Mouse (Mus musculus): Measurements from ENCODE around the gene Gm28845.
"Not testable (repeated sequence)": the region's sequence is repeated elsewhere in the genome, so short reads cannot be mapped to it uniquely, and the experiment has no call there.

The Gm28845 gene

DNA sequence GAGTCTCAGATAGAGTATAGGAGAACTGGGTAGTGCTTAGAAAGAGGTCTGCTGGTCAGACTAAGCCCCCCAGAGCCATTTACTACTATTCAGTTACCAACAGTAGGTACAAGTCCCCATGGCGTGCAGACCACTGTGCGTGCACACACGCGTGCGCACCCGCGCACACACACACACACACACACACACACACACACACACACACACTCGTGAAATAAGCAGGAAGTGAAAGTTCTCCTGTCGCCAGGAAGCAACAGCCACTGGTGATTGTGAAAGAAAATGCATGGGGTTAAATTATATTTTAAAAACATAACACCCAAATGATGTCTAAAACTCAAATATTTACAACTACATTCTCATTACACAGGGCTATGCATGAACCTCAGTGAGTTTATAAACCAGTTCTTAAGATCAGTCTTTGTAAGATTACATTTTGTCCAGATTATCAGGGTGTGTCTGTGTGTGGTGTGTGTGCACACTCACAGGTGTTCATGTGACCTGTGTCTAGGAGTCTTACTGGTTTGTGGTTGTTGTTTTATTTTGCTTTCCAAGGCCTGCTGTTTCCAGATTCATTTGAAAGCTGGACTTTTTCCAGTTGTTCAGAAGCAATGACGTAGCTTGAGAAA is 11.6 kb downstream of the Gm28845 start:
- no peak for DNase-seq (ENCODE audit: low read depth, low spot score)

DNA sequence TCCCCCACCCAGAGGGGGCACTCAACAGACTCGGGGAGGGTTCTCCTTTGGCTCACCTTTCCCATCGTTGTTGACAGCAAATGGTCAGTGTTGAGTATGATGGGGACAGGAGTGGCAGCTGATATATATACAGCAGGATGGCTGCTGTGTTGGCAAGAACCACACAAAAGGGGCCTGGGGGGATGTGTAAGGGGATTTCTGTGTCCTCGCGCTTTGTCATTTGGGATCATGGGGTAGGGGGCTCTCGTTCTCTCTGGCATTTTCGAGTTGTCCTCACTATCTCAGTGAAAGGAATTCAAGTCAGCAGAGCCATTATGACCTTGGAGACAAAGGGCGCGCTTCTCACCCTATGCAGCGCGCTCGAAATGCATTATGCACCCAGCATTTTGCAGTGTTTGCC is 16.1 kb downstream of the Gm28845 start, which contains the start of gene Cryga:
TSS of gene Cryga (minus strand) at position 101 of the 400 bp plus-strand sequence.
- DNase-seq (ENCODE audit: low read depth, low spot score) = no peak

DNA sequence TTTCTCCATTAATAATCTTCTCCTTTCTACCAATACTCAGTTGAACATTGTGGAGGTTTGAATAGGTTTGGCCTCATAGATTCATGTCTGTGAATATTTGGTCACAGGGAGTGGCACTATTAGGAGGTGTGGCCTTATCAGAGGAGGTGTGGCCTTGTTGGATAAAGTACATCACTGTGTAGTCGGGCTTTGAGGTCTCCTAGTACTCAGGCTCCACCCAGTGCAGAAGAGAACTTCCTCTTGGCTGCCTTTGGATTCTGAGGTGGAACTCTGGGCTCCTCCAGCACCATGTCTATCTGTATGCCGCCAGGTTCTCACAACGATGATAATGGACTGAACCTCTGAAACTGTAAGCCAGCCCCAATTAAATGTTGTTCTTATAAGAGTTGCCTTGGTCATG is 22.4 kb downstream of the Gm28845 start:
- DNase-seq (ENCODE audit: low read depth, low spot score) = no peak

DNA sequence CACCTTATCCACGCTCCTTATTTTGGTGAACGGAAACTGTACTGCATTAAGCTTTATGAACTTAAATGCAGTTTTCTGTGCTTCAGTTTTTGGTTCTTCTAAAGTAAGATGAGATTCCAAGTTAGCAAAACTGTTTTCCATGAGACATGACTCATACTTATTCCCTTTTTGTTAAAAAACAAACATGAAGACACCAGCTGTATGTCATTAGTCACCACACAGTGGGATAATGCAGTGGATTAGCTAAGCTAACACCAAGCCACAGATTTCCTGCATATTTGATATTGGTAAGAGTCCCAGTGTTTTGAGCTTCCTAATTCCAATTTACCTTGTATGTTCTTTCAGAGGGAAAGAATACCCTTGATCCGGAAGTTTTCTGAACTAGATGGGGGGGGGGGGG is 27.8 kb downstream of the Gm28845 start:
- DNase-seq (ENCODE audit: low read depth, low spot score) = no peak

DNA sequence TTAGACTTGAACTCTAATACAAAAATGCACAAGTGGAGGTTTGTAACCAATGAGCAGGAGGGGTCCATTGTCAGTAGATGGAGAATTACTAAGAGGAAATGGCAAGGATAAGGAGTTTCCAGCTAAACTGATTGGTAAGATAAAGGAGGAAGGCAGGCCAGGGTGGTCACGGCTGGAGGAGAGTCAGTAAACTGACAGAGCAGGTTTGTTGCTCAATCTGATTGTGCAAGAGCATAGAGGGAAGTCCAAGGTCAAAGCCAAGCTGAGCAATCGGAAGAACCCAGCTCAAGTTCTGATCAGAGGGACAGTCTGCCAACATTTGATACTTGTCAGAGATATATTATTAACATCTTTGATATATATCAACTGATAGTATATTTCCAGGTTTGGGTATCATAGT is 29.0 kb downstream of the Gm28845 start:
- DNase-seq (ENCODE audit: low read depth, low spot score) = peak; percentile 39

DNA sequence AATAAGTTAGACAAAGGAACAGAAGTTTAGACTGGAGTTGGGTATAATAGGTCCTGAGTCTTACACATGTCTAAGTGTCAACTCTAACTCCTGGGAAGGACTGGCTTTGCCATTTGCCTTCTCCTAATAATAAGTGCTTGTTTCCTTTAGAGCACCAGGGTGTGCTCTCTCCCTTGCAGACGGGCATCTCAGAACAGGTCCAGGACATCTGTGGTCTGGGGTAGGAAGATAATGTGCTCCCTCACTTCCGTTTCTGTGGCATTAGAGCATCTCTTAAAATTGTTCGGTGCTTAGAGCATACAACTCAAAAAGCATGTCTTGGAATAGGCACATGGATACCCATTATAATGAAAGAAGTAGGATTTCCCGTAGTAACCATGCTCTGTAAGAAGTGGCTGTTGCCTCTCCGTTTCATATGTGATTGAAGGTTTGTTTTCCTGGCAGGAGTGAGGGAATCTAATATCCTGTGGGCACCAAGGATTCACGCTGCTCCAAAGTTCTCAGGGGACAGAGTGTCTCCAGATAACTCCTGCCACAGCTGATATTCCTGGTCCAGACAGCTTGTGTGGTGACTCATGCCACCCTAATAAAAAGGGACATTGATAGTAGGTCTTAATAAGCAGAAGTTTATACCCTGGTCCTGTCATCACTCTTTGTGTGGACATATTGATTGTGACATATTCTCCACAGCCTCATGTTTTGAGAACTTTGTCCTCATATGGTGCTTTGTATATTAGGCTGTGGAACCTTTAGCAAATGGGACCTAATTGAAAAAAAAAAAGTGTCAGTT is 30.6 kb downstream of the Gm28845 start:
- peak; percentile 38 for DNase-seq (ENCODE audit: low read depth, low spot score)

DNA sequence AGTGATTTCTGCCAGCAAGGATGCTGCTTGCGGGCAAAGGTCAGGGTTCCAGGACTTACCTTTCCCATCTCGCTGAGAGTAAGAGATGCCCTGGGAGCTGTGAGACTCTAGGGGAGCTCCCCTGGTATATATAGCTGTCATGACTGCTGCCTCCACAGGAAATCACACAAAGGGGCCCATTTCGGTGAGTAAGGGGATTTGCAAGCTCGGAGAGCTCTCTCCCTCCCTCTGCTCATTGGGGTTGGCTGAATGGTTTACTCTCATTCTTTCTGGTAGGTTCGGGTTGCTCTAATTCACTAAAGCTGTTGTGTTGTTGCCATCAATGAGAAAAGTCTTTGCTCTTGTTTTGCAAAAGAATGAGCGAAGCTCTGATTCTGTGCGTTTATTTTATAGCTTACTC is 37.2 kb downstream of the Gm28845 start, which contains the start of gene Crygb:
TSS of gene Crygb (minus strand) at position 101 of the 400 bp plus-strand sequence.
- no peak for DNase-seq (ENCODE audit: low read depth, low spot score)

DNA sequence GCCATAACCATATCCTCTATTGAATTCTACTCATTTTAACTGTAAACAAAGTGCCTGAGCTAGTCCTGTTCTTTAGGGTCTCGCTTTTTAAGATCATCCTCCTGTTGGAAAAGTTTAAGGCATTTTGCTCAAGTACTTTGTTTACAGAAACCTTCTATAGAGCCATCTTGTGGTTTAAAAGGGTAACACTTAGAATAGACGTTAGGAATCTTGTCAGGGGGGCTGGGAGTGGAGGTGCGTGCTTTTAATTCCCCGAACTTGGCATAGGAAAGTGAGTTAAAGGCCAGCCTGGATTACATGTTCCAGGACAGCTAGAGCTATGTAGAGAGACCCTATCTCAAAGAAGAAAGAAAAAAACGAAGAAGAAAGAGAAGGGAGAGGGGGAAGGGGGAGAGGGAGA is 43.8 kb downstream of the Gm28845 start:
- DNase-seq (ENCODE audit: low read depth, low spot score) = no peak

DNA sequence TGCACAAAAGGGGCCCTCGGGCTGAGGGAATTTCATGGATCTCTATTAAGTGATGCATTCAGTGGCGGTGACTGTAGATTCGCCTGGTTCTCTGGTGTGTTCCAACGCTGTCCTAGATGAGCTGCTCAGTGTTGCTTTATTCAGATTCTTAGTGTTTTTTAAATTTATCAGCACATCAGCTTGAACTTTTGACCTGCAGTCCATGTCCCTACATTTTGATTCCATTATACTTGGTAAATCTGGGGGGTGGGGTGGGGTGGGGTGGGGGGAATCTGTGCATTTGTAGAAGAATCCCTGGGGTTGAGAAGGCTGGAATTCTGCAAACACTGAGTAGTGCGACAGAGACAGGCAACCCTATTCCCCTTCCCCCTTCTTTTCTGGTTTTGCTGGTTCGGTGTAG is 45.8 kb downstream of the Gm28845 start, which contains the start of gene Crygc:
TSS of gene Crygc (minus strand) at position 101 of the 400 bp plus-strand sequence.
- no peak for DNase-seq (ENCODE audit: low read depth, low spot score)

DNA sequence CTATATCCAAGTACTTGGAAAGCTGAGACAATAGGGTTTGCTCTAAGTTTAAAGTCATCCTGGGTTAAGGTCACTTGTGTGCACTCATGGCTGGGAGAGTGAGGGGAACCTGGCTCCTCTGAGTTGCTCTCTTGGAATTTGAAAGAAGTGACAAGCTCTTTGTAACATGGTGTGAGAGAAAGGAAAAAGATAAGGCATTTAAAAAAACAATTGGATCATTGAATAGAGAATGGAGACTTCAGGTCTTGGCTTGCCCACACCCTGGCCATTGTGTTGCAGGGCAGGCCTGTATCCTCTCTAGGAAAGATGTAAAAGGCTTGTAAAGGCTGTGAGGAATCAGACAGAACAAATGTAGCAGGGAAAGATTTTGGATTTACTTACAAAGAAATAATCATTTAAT is 51.5 kb downstream of the Gm28845 start:
- DNase-seq (ENCODE audit: low read depth, low spot score) = no peak

DNA sequence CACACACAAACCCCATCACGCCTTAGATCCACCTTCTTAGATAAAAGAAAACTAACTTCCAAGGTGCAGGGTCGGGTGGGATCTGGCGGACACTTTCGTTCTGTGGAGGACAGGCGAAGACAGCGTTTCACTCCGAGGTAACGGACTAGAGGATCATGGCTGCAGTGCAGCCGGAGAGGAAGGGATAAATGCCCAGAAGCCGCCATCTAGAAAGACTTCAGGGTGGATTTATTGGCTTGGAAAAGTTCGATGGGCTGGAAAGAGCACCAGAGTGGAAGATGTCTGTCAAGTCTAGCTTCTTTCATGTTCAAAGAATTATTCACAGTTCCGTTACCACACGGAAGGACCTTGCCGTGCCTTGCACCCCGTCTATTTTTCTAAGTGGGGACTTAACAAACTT is 55.2 kb downstream of the Gm28845 start:
- DNase-seq (ENCODE audit: low read depth, low spot score) = no peak

DNA sequence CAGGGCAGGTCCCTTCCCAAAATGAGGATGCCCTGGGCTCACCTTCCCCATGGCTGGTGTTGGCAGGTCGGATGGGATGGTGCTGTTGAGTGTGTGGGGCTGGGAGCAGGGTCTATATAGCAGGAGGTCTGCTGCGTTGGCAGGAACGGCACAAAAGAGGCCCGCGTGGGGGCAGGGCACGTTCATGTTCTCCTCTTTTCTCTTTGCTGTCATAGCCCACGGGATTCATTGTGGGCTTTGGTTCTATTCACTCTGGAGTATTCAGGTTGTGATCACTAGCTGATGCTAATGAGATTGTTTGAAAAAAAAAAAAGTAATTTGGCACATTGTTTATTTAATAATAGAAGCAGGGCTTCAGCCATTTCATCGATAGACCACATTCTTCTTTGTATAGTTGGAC is 56.0 kb downstream of the Gm28845 start, which contains the start of gene Crygd:
TSS of gene Crygd (minus strand) at position 101 of the 400 bp plus-strand sequence.
- no peak for DNase-seq (ENCODE audit: low read depth, low spot score)

DNA sequence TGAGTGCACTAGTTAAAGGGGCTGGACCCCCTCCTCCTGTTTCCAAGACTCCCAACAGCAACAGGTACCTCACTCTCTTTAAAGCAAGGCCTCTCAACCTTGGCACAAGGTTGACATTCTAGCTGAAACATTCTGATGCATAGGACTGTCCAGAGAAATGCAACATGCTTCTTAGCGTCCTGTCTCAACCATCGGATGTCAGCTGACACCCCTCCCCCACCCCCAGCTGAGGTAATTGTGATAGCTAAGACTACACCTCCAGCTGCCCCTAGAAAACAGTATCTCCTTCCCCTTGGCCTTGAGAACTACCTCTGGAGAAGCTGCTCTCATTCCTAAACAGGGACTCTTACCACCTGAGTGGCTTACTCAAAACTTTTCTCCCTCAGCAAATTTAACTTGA is 67.2 kb downstream of the Gm28845 start:
- DNase-seq (ENCODE audit: low read depth, low spot score) = no peak

DNA sequence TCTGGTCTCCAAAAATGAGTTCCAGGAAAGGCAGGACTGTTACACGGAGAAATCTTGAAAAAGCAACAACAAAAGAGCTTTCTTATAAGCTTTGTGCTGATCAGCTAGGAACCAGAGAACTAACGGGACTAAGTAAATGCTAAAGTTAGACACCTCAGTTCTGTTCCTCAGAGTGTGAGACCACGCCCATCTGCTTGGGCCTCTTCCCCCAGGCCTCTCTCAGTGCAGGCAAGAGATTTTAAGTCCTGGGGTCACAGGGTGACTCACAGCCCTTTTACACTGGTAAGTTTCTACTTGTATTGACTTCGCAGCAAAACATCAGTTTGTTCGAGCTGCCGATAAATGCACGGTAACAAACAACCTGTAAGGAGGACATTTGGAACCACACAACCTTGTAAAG is 67.7 kb downstream of the Gm28845 start:
- DNase-seq (ENCODE audit: low read depth, low spot score) = no peak

DNA sequence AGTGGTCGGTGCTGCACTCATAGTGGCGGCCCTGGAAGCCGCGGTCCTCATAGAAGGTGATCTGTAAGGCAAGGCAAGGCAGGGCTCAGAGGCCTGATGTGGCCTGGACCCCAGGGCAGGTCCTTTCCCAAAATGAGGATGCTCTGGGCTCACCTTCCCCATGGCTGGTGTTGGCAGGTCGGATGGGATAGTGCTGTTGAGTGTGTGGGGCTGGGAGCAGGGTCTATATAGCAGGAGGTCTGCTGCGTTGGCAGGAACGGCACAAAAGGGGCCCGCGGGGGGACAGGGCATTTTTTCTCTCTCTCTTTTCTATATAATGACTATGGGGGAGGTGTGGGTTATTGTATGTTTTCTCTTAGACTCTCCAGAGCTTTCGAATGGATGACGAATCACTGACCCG is 68.4 kb downstream of the Gm28845 start, which contains the start of gene Cryge:
TSS of gene Cryge (minus strand) at position 198 of the 400 bp plus-strand sequence.
- DNase-seq (ENCODE audit: low read depth, low spot score) = not testable (repeated sequence)
